Mouse (Mus musculus): Measurements from ENCODE around the gene Slc23a2. TPM values are rescaled to one million over a fixed set of nuclear protein-coding genes. Genes with fewer than 3 reads are reported as not detected.

Slc23a2 gene
- polyA plus RNA-seq, 1 experiment from 2014 or later: 14.2 TPM

DNA sequence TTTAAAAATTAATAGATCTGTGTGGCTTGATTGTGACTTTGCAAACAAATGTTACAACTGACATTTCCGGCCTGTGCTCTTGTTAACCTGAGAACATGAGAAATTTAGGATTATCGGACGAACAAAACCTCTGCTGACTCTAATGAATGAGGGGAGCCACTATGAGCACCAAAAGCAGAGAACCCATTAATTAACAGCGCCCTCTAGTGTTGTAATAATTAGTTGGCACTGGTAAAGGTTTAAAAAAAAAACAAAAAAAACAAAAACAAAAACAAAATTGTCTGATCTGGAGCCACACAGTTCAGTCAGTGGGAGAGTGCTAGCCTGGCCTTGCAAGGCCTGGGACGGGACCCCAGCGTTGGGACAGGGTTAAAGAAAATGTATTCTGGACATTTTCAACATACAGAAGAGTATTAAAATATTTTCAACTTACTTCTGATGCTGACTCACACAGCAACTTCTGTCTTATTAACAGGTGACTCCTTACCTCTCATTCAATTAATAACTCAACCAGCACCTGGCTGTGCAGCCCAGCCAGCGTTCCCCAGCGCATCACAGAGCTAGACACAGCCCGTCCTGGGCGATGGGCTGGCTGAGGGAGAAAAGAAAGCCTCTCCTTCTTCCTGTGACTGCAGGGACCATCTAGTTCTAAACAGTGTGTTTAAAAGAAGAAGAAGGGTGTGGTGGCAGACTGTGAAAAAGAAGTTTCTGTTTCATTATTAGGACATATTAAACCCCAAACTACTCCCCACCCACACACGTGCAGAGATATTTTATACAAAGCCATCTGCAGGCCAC is 30.7 kb downstream of the Slc23a2 start:
- no peak overlapping the region for H3K4me2 ChIP-seq (ENCODE audit: low read depth, low read length, severe bottlenecking)
- DNase-seq (ENCODE audit: low spot score): no peak
- H3K36me3 ChIP-seq (ENCODE audit: control insufficient read depth, insufficient read depth, low read length): no peaks in the 10 kb centered on the region
- no peaks in the 10 kb centered on the region for H3K27me3 ChIP-seq (ENCODE audit: control insufficient read depth, insufficient read depth, low read length)
- no peak overlapping the region for H3K27ac ChIP-seq (ENCODE audit: low read depth, low read length)
- H3K4me3 ChIP-seq (ENCODE audit: low read depth, low read length): no peak overlapping the region
- 53% methylated on average over 11 of the region's 11 CpGs for WGBS
- no peaks in the 10 kb centered on the region for H3K9me3 ChIP-seq (ENCODE audit: control insufficient read depth, low read length)
- no peak overlapping the region for H3K9ac ChIP-seq (ENCODE audit: low read length)
- H3K4me1 ChIP-seq (replicated peaks; ENCODE audit: control insufficient read depth, insufficient read depth, low read length): no peaks in the 10 kb centered on the region
- no peak for ATAC-seq (replicated peaks; ENCODE audit: low FRiP score)

DNA sequence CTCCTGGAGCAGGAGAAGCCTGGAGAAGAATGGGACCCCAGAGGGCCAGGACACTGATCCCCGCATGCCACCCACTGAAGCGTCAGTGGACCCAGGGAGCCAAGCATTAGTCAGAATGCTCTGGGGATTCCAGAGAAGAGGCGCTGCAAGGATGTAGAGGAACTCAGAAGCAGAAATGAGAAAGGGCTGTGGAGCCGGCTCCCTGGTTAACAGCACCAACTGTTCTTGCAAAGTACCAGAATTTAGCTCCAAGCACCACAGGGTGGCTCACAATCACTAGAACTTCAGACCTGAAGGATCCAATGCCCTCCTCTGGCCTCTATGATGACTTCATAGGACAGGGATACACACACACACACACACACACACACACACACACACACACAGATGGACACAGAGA is 32.6 kb downstream of the Slc23a2 start:
- no peak overlapping the region for H3K9ac ChIP-seq (ENCODE audit: low read length)
- WGBS: 84% methylated on average over 4 of the region's 4 CpGs
- no peaks in the 10 kb centered on the region for H3K36me3 ChIP-seq (ENCODE audit: control insufficient read depth, insufficient read depth, low read length)
- H3K4me2 ChIP-seq (ENCODE audit: low read depth, low read length, severe bottlenecking): no peak overlapping the region
- H3K9me3 ChIP-seq (ENCODE audit: control insufficient read depth, low read length): no peaks in the 10 kb centered on the region
- no peak overlapping the region for H3K4me3 ChIP-seq (ENCODE audit: low read depth, low read length)
- ATAC-seq (replicated peaks; ENCODE audit: low FRiP score) (no peak), DNase-seq (ENCODE audit: low spot score) (no peak)
- H3K27me3 ChIP-seq (ENCODE audit: control insufficient read depth, insufficient read depth, low read length): no peaks in the 10 kb centered on the region
- no peaks in the 10 kb centered on the region for H3K4me1 ChIP-seq (replicated peaks; ENCODE audit: control insufficient read depth, insufficient read depth, low read length)
- no peak overlapping the region for H3K27ac ChIP-seq (ENCODE audit: low read depth, low read length)

DNA sequence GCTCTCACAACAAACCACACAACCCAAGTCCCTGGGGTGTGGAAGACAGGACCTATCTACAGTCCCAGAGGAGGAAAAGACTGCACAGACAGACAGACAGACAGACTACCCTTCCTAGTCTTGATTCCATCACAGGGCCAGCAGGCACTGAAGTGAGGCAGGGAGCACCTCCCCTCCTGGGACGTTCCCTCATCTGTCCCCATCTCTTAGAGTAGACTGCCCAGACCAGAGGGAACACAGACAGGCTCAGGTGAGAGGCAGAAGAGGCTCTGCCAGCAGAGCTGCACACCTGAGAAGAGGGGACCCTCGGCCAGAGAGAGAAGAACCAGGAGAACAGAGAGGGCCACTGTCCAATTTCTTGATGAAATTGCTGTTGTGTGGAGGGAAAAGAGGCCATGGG is 33.0 kb downstream of the Slc23a2 start:
- Histone ChIP-seq H3K9ac (ENCODE audit: low read length) (no peak overlapping the region), H3K4me3 (ENCODE audit: low read depth, low read length) (no peak overlapping the region), H3K9me3 (ENCODE audit: control insufficient read depth, low read length) (no peaks in the 10 kb centered on the region), H3K36me3 (ENCODE audit: control insufficient read depth, insufficient read depth, low read length) (no peaks in the 10 kb centered on the region), H3K27me3 (ENCODE audit: control insufficient read depth, insufficient read depth, low read length) (no peaks in the 10 kb centered on the region), H3K4me2 (ENCODE audit: low read depth, low read length, severe bottlenecking) (no peak overlapping the region), H3K4me1 (replicated peaks; ENCODE audit: control insufficient read depth, insufficient read depth, low read length) (no peaks in the 10 kb centered on the region), H3K27ac (ENCODE audit: low read depth, low read length) (no peak overlapping the region)
- WGBS: 73% methylated on average over 2 of the region's 2 CpGs
- no peak; the same call in 1 of the 2 replicates for ATAC-seq (replicated peaks; ENCODE audit: low FRiP score)
- no peak for DNase-seq (ENCODE audit: low spot score)

DNA sequence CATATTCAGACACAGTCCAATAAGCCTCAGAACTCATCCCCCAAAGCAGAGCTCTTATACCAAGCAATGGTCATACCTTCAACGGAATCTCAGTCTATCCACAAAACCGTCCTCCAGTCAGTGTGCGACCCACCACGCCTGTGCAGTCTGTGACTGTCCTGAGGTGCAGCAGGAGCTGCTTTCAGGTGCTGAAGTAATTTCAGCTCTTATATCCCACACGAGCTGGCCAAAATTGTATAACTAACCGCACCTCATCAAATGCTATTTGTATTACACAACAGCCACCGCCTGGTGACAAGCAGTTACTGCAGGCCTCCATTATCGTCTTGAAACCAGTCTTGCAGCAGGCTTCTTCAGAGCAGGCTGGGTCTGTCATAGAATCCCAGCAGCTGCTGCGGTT is 33.6 kb downstream of the Slc23a2 start:
- Histone ChIP-seq H3K4me1 (replicated peaks; ENCODE audit: control insufficient read depth, insufficient read depth, low read length) (no peaks in the 10 kb centered on the region), H3K27ac (ENCODE audit: low read depth, low read length) (no peak overlapping the region), H3K4me2 (ENCODE audit: low read depth, low read length, severe bottlenecking) (no peak overlapping the region), H3K9me3 (ENCODE audit: control insufficient read depth, low read length) (no peaks in the 10 kb centered on the region), H3K27me3 (ENCODE audit: control insufficient read depth, insufficient read depth, low read length) (no peaks in the 10 kb centered on the region), H3K36me3 (ENCODE audit: control insufficient read depth, insufficient read depth, low read length) (no peaks in the 10 kb centered on the region), H3K9ac (ENCODE audit: low read length) (no peak overlapping the region), H3K4me3 (ENCODE audit: low read depth, low read length) (no peak overlapping the region)
- ATAC-seq (replicated peaks; ENCODE audit: low FRiP score): peak; percentile 43; the same call in 1 of the 2 replicates
- 54% methylated on average over 9 of the region's 9 CpGs for WGBS
- DNase-seq (ENCODE audit: low spot score): no peak

DNA sequence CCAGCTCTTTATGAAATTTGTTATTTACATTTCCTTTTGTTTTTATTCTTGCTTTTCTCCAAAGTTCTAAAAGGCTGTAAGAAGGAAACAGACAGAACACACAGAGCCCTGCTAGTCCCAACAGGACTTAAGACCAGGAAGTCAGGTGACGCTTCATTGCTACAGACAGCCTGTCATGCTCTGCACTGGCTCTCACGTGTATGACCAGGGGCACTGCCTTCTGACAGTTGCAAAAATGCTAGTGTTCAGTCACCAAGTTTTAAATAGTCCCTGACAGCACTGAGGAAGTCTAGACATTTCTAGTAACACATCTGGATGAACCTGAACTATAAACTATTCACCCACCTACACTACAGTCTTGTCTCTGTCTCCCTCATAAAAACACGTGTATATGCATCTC is 34.2 kb downstream of the Slc23a2 start:
- Histone ChIP-seq H3K9ac (ENCODE audit: low read length) (no peak overlapping the region), H3K4me2 (ENCODE audit: low read depth, low read length, severe bottlenecking) (no peak overlapping the region), H3K27ac (ENCODE audit: low read depth, low read length) (no peak overlapping the region), H3K4me1 (replicated peaks; ENCODE audit: control insufficient read depth, insufficient read depth, low read length) (0 out of 2 replicates have a peak, but pooled peaks cover 2% of the 10 kb centered on the region), H3K9me3 (ENCODE audit: control insufficient read depth, low read length) (no peaks in the 10 kb centered on the region), H3K4me3 (ENCODE audit: low read depth, low read length) (no peak overlapping the region), H3K27me3 (ENCODE audit: control insufficient read depth, insufficient read depth, low read length) (no peaks in the 10 kb centered on the region), H3K36me3 (ENCODE audit: control insufficient read depth, insufficient read depth, low read length) (no peaks in the 10 kb centered on the region)
- whole genome bisulfite sequencing: 71% methylated on average over 3 of the region's 3 CpGs
- ATAC-seq (replicated peaks; ENCODE audit: low FRiP score): no peak
- no peak for DNase-seq (ENCODE audit: low spot score)

DNA sequence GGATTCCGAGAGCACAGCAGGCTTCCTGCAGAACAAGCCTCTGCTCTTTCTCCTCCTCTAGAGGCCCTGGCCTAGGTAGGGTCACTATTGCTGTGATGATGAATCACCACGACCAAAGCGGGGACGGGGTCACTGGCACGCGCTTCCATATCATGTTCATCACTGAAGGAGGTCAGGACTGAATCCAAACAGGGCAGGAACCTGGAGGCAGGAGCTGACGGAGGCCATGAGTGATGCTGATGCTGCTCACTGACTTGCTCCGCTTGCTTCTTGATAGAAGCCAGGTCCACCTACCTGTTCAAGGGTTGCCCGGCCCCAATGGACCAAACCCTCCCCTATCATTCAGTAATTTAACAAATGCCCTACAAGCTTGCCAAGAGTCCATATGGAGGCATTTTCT is 35.9 kb downstream of the Slc23a2 start:
- 96% methylated on average over 9 of the region's 9 CpGs for WGBS
- Histone ChIP-seq H3K9ac (ENCODE audit: low read length) (no peak overlapping the region), H3K4me1 (replicated peaks; ENCODE audit: control insufficient read depth, insufficient read depth, low read length) (0 out of 2 replicates have a peak, but pooled peaks cover 2% of the 10 kb centered on the region), H3K9me3 (ENCODE audit: control insufficient read depth, low read length) (no peaks in the 10 kb centered on the region), H3K27me3 (ENCODE audit: control insufficient read depth, insufficient read depth, low read length) (no peaks in the 10 kb centered on the region), H3K36me3 (ENCODE audit: control insufficient read depth, insufficient read depth, low read length) (no peaks in the 10 kb centered on the region), H3K4me2 (ENCODE audit: low read depth, low read length, severe bottlenecking) (no peak overlapping the region), H3K27ac (ENCODE audit: low read depth, low read length) (no peak overlapping the region), H3K4me3 (ENCODE audit: low read depth, low read length) (no peak overlapping the region)
- no peak for DNase-seq (ENCODE audit: low spot score)
- ATAC-seq (replicated peaks; ENCODE audit: low FRiP score): no peak

DNA sequence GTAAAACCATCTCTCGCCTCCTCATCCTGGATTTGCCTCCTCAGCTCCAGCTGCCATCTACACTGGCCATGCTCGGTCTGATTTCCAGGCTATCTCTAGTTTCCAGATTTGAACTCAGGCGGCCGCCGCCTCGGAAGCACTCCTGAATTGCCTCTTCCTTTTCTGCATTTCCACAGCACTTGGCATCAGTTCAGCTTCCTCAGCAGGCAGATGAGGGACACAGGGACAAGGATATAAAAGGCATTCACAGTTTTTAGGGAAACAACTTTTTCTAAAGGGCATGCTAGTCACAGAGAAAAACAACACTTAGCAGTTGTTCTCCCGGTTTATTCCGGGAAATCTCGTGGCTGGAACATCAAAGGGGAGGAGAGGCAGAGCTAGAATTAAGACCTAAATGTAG is 37.3 kb downstream of the Slc23a2 start:
- ATAC-seq (replicated peaks; ENCODE audit: low FRiP score): no peak
- Histone ChIP-seq H3K4me2 (ENCODE audit: low read depth, low read length, severe bottlenecking) (no peak overlapping the region), H3K36me3 (ENCODE audit: control insufficient read depth, insufficient read depth, low read length) (no peaks in the 10 kb centered on the region), H3K27me3 (ENCODE audit: control insufficient read depth, insufficient read depth, low read length) (no peaks in the 10 kb centered on the region), H3K4me1 (replicated peaks; ENCODE audit: control insufficient read depth, insufficient read depth, low read length) (0 out of 2 replicates have a peak, but pooled peaks cover 7% of the 10 kb centered on the region), H3K9ac (ENCODE audit: low read length) (no peak overlapping the region), H3K27ac (ENCODE audit: low read depth, low read length) (no peak overlapping the region), H3K9me3 (ENCODE audit: control insufficient read depth, low read length) (no peaks in the 10 kb centered on the region), H3K4me3 (ENCODE audit: low read depth, low read length) (no peak overlapping the region)
- DNase-seq (ENCODE audit: low spot score): no peak
- 85% methylated on average over 9 of the region's 9 CpGs for WGBS

DNA sequence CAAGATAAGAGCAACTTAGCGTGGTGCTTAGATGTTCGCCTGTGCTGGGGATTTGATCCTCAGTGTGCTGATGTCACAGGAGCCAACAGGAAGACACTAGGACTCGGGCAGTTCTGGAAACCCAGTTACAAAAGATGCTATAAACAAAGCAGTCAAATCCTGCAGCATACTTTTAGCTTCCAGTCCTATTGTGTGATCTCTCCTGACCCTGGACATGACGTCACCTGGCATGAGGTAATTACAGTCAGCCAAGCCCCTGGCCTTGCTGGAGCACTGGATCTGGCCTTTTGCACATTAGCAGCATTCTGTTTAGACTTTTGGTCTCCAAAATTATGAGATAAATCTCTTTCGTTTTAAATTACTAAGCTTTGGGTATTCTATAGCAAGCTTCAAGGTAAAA is 38.8 kb downstream of the Slc23a2 start:
- DNase-seq (ENCODE audit: low spot score) (no peak), ATAC-seq (replicated peaks; ENCODE audit: low FRiP score) (no peak)
- Histone ChIP-seq H3K27me3 (ENCODE audit: control insufficient read depth, insufficient read depth, low read length) (no peaks in the 10 kb centered on the region), H3K36me3 (ENCODE audit: control insufficient read depth, insufficient read depth, low read length) (no peaks in the 10 kb centered on the region), H3K4me2 (ENCODE audit: low read depth, low read length, severe bottlenecking) (no peak overlapping the region), H3K27ac (ENCODE audit: low read depth, low read length) (no peak overlapping the region), H3K9ac (ENCODE audit: low read length) (no peak overlapping the region), H3K4me3 (ENCODE audit: low read depth, low read length) (no peak overlapping the region), H3K9me3 (ENCODE audit: control insufficient read depth, low read length) (no peaks in the 10 kb centered on the region), H3K4me1 (replicated peaks; ENCODE audit: control insufficient read depth, insufficient read depth, low read length) (0 out of 2 replicates have a peak, but pooled peaks cover 7% of the 10 kb centered on the region)
- 74% methylated on average over 5 of the region's 5 CpGs for WGBS

DNA sequence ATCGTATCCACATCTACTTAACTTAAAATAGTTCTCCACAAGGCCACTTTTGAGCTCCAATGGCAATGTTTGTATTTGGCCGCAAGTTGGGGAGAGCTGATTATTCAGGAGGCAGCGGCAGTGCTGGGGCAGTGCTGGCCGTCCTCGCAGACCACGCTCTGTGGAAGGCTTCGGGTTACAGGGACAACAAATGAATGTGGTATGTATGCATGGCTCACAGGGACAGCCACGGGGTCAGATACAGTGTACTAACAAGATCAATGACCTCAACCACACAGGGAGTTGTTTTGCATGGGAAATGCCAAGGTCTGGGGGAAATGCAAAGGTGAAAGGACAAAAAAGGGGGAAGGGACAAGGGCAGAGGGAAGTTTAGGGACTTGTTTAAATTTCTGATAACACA is 41.6 kb downstream of the Slc23a2 start:
- H3K9ac ChIP-seq (ENCODE audit: low read length): no peak overlapping the region
- no peaks in the 10 kb centered on the region for H3K36me3 ChIP-seq (ENCODE audit: control insufficient read depth, insufficient read depth, low read length)
- ATAC-seq (replicated peaks; ENCODE audit: low FRiP score) (no peak), DNase-seq (ENCODE audit: low spot score) (no peak)
- H3K27ac ChIP-seq (ENCODE audit: low read depth, low read length): no peak overlapping the region
- WGBS: 18% methylated on average over 8 of the region's 8 CpGs
- H3K4me2 ChIP-seq (ENCODE audit: low read depth, low read length, severe bottlenecking): no peak overlapping the region
- no peak overlapping the region for H3K4me3 ChIP-seq (ENCODE audit: low read depth, low read length)
- no peaks in the 10 kb centered on the region for H3K9me3 ChIP-seq (ENCODE audit: control insufficient read depth, low read length)
- H3K4me1 ChIP-seq (replicated peaks; ENCODE audit: control insufficient read depth, insufficient read depth, low read length): 0 out of 2 replicates have a peak, but pooled peaks cover 7% of the 10 kb centered on the region
- no peaks in the 10 kb centered on the region for H3K27me3 ChIP-seq (ENCODE audit: control insufficient read depth, insufficient read depth, low read length)

Data from forebrain, embryonic 11.5 days (tissue).